Mouse (Mus musculus): ENCODE data around the gene Pde7b.

Pde7b gene

DNA sequence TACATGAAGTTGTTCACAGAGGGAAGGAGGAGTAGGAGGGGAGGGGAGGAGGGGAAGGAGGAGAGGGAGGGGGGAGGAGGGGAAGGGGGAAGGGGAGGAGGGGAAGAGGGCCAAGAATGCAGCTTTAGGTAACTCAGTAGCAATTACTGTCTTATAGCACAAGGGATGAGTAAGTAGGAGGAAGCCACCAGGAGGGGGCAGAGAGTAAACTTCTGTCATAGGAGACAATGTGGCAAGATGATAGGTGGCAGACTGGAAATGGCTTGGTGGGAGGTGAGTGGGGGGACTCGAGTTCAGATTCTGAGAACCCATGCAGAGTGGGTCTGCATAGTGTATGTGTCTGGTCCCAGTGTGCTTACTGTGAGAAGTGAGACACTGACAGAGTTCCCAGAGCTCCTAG lies 234.1 kb downstream of the Pde7b start:
- no peak for DNase-seq

DNA sequence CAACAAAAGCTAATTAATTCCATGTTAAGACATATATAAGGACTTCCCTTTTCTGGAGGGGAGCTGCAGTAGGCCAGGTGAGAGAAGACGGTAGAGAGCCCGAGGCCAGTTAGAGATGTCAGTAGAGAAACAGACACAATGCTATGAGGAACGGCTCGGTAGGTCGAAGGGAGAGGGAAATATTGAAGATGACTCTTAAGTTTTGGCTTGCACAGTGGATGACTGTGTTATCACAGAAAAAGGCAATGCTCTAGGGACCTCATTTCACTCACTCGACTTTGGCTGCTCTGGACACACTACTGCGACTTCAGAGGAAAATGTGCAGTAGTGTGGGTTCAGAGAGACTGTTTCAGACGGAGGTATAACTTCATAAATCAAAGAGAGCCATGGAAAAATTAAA lies 234.6 kb downstream of the Pde7b start:
- no peak for DNase-seq

DNA sequence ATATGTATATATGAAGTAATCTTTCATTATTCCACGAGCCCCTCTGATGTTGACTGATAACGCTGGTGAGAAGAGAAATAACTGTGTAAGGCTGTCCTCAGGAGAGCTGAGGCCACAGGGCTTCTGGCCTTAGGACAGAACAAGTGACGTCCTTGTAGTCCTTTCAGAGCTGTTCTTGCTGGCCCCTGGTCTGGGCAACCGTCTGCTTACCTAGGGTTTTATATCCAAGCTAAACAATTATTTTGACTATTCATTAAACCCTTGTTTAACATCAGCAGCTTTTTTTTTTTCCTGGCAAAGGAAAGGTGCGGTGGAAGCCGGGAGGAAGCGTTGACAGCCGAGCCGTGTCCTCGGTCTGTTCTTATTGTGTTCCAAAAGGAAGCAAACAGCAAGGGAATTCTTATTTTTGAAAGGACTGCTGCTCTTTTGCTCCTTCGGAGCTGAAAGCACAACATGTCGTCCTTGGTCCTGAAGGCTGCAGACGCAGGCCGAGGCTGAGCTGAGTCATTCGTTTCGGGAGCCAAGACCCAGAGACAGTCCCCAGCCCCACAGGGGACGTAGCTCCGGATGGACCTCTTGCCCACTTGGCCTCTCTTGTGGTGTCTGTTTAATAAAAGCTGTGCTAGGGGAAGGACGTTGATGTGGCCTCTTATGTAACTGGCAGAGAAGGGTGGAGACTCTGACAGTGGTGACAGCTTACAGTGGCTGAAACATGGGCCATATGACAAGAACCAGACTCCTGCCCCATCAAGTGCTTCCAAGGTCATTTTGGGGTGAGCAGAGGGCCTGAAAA lies 238.2 kb downstream of the Pde7b start:
- no peak for DNase-seq

DNA sequence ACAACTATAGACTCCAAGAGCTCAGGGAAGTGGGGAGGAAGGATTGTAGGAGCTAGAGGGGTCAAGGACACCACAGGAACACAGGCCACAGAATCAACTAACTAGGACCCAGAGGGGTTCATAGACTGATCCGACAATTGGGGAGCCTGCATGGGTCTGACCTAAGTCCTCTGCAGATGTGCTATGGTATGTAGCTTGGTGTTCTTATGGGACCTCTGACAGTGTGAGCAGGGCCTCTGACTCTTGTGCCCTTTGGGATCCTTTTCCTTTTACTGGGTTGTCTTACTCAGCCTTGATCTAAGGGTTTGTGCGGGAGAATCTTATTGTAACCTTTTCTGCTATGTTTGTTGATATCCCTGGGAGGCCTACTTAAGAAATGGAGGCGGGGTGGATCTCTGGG lies 239.1 kb downstream of the Pde7b start:
- no peak for DNase-seq

DNA sequence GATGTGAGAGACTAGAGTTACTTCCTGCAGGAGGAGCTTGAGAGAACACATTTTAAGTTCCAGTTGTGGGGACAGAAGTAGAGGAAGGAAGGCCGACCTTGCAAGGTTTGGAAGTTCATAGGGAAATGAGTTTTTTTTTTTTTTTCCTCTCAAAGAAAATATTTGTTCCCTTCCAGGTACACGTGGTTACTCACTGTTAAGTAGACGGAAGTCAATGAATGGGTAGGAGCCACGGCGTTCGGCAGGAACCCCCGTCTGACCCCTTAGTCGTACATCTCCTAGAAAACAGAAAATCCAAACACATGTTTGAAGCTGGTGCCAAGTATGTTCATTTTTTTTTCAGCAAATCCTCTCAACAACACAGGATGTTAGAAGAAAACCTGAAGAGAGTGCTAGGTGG lies 245.4 kb downstream of the Pde7b start:
- no peak for DNase-seq

DNA sequence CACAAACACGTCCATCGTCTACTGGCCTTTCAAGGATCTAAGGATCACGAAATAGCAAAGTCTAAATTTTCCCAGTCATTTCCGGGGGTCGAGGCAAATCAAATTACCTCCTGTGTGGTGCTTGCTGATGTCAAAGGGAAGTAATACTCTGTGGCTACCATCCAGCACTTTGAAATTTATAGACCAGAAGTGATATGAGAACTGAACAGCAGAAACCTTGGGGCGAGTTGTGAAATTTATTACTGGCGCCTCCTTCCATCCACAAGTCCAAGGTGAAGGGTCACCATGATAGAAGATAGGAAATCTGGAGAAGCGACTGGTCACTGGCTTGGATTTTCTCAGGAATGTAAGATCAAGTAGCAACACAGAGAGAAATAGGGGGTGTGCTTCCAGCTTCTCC lies 246.4 kb downstream of the Pde7b start:
- no peak for DNase-seq

DNA sequence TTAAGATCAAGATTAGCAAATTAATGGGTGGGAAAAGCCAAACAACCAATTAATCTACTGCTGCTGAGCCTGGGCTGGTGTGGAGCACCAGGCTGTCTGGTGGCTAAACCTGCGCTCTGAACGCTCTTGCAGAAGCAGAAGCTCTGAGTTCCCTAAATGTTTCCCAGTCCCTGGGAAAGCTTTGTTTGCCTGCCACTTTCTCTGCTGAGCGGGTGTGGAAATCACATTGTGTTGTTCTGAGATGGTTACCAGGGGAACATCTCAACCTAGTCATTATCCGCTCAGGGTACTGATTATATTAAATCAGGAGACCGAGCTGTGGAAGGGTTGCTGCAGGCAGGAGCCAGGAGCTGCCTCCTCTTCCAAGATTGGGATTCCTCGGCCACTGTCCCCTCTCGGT lies 250.0 kb downstream of the Pde7b start:
- DNase-seq: no peak

DNA sequence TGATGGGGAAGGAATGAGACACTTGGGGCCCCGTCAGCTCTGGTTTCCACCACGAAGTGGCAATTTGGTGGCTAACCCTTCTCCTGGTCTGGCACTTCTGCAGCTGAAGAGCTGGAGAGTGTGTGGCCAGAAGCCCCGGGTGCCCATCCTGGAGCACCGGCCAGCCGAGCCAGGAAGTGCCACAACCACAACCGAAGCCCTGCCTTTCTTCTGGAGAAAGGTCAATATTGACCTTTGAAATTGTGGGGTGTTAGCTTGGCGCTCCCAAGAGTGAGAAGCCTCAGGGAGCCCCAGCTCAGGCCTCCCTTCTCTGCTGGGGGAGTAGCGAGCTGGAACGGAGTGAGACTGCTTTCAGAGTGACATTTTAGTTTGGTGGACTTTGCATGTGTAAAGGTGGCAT lies 250.8 kb downstream of the Pde7b start:
- DNase-seq: no peak

DNA sequence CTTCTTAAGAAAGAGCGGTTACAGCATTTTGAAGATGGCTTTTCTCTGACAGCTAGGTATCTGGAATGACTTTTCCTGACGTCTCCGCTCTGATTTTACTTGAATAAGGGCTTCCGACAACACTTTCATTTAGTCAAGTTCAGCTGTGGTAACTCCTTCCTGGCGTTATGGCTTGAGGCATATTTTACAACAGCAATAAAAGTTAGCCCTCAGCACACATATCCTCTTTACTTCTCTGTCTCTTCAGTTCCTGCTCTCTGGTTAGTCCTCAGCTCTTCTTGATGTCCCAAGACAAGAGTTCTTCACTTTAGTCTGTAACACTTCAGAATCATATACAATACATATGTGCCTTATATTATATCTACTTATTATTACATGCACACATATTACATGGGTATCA lies 251.4 kb downstream of the Pde7b start:
- DNase-seq: no peak

DNA sequence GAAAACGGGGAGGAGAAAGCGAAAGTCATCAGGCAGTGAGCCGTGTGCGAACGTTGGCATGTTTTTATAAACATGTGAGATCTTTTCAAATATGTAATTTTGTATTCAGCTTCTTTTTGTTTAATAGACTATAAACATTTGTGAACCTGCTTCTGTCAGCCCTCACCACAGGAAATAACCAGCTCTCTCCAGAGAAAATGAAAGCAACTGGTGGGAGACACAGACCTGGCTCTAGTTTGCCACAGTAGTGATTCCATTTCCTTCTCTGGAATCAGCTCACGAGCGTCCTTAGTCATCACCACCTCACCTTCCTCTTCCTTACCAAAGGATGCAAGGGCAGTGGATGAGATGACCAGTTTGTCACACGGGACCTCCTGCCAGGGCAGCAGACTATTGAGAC lies 252.9 kb downstream of the Pde7b start:
- DNase-seq: no peak

DNA sequence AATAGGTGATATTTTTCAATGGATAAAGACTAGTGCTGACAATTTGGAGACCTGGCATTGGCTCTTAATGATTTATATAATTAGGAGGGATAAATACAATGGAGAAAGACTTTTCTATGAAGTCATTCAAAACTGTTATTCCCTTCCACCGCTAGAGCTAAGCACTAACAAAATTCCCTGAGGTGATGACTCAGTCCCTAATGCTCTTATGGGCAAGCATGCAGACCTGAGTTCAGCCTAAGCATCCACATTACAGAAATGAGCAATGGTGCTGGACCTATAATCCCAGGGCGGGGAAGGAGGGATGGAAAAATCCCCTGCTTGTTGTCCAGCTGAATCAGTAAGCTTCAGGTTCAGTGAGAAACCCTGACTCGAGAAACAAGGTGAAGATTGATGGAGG lies 260.2 kb downstream of the Pde7b start:
- DNase-seq: no peak

DNA sequence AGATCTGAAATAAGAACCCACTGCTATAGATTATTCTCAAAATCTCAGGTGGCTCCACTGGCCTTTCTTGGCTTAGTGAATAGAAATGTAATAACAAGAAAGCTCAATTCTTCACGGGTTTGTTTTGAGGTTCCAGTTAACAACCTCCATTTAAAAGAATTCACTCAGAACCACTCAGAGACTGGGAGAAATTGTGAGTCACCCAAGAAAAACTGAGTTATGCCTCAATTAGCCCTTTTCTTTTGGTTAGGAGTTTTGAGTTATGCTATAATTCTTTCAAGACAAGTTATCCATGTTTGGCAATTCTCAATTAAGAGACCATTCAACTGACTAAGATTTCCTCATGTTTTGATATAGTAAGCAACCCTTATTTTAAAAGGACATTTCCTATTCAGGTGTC lies 260.9 kb downstream of the Pde7b start:
- no peak for DNase-seq

DNA sequence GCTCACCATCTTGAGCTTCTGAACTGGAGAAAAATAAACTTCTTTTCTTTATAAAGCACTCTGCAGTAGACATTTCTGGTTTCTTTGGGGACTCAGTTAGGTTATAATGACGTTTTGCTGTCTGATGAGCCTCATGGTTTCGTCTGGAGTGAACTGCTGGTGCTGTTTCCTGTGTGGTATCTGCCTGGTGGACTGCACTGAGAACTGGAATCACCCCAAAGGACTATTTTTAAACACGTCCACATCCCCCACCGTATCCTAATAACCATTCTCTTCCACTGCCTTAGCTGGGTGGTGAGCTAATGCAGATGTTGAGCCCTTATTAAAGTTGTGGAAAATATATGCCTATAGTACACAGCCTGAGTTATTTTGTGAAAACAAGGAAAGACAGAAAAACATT lies 262.3 kb downstream of the Pde7b start:
- DNase-seq: no peak

DNA sequence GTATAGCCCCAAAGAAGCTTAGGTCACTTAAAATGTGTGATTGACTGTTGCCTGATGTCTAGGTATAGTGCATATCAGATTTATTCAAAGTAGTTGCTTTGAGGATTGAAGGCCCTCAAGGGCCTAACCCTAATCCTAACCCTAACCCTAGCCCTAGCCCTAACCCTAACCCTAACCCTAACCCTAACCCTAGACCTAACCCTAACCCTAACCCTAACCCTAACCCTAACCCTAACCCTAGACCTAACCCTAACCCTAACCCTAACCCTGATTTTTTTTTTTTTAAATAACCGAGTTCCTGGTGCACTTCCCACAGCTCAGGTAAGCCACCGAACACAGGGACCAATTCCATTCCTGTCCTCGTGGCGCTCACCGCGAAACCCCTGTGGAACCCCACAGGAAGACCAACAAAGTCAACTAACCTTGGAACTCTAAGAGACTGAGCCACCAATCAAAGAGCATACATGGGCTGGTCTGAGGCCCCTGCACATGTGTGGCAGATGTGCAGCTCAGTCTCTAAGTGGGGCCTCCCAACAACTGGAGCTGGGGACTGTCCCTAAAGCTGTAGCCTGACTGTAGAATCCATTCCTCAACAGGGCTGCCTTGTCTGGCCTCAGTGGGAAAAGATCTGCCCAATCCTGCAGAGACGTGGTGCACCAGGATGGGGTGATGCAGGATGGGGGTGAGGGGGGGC lies 265.1 kb downstream of the Pde7b start:
- DNase-seq: no peak

DNA sequence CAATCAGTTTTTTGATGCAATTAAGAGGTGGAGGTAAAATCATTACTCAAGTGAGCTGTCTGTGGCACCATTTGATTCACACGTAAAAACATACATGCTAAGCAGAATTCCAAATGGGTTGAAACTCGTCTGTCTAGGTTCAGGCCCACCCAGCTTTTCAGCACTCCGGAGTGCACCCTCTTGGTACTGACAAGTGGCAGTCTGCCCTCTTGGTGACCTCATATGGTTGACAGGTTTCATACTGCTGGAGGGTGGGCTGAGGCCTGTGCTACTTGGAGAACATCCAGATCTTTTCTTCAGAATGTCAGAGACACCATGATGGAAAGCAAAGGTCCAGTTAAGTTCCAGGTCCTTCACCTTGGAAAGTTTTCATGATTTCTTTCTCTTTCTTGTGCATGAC lies 265.7 kb downstream of the Pde7b start:
- no peak for DNase-seq

DNA sequence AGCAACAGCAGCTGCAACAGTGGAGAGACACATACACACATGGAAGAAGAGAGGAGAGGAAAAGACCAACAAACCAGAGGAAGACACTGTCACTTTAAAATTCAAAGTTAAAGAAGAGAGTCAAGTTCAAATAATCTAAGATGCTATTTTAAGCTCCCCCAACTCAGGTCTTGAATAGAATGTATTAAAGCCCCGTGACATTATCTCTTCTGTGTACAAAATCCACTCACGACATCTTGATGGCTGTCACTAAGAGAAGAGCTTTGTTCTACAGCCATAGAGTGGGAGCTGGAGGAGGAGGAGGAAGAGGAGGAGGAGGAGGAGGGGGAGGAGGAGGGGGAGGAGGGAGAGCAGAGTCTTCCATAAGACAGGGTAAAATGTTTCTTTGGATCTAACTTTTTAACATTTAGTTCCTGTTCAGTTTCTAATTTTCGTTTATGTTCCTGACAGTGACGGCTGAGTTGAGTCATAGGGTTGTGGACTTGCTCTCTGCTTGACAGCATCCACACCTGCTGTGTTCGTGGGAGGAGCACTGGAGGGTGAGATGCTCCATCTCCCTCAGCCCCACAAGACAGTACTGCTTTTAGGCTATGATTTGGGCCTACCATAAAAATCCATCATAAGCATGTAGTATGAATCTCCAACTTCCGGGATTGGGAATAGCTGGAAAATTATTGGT lies 270.4 kb downstream of the Pde7b start:
- no peak for DNase-seq

DNA sequence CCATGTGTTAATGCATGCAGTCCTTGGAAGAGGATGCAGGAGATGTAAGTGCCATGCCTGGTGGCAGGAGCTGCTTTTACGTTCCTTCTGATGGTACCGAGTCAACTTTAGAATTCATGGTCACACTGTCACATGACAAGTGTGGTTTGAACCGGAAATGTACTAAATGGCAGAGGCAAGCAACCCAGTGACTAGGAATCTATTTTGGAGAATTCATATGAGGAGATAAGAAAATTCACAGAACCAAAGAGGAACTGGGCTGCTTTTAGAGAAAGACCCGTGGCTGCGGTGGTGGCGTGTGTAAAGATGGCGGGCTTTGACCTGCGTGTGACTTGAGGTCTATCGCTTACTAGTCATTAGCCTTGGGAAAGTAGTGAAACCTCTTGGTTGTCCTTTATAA lies 287.4 kb downstream of the Pde7b start:
- DNase-seq: no peak

DNA sequence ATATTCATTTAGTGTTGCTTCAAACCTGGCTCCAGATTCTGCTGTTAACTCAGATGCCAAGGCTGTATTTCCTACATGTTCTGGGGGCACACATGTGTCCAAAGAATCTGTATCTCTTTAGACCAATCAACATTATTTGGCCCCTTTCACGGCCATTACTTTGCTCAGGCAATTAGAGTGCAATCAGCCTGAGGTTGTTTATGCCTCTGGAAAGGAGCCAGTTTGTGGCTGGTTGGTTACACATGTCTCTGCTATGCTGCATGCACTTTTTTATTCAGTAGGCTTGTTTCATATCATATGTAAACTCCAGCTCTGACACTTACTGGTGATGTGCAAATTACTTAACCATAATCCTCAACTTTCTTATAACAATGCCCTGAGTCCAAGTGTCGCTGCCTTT lies 287.9 kb downstream of the Pde7b start:
- no peak for DNase-seq

DNA sequence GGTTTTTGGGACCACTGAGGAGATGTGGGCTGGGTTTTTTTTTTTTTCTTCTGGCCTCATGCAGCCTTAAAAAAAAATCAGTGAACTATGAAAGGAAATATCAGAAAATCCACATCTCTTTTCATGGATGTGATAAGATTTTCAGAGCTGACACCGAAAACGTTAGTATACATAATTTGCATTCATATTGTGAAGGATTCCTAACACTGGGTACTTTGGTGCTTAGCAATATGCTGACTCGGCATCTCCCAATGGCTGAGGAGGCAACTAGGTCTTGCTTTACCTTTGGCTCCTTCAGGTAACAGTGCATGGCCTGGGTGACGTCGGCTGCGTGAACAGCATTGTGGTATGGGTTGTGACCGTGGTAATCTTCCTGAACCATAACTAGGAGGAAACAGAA lies 289.0 kb downstream of the Pde7b start:
- DNase-seq: no peak

DNA sequence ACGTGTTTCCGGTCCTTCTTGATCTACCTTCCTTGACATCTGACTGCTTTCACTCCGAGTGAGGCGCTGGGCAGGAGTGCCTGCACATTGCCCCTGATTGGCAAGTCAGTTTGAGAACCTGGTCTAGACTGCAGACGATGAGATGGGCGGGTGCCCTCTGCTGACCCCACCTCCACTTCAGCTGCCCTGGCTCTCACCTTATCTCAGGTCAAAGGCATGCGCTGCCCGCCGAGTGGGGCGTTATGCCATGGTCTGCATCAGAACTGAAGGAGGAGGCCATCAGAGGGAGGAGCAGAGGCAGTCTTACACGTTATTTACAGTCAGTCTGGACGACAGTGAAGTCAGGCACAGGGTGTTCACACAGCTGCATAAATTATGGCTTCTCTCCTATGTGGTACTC lies 293.5 kb downstream of the Pde7b start:
- DNase-seq: no peak

DNA sequence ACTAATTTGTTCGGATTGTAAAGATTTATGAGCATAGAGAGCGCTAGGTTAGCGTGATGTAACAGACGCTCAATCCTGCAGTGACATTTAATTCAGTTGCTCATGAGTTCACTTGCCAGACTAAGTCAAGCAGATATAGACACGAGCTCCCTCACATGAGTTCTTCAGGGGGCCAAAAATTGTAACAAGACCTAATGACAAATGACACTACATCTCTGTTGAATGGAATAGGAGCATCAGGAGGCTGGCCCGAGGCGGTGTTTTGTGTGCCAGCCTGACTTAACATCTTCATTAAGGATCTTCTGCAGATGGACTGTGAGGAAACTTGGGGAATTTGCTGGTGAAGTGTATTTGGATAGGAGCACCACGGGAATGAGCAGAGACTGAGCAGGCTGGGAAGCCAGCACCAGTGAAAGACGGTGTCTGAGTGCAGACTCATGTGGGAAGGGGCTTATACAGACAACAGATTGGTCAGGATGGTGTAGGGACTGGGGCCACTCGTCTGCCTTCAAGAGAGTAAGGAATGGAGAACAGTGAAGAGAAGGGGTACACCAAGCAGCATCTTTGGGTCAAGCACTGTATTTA lies 303.5 kb downstream of the Pde7b start:
- no peak for DNase-seq

DNA sequence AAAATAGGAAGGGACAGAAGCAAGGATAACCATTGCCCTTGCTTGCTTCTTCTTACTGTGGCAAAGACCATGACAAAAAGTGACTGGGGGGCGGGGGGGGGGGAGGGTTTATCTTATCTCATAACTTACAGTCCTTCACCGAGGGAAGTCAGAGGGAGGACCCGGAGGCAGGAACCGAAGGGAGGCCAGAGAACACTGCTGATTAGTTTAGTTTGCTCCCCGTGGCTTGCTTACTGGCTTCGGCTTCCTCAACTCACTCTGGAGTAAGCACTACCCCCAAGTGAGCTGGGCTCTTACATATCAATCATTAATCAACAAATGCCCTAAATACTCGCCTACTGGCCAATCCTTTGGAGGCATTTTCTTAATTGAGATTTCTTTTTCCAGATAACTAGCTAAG lies 304.6 kb downstream of the Pde7b start:
- DNase-seq: no peak

DNA sequence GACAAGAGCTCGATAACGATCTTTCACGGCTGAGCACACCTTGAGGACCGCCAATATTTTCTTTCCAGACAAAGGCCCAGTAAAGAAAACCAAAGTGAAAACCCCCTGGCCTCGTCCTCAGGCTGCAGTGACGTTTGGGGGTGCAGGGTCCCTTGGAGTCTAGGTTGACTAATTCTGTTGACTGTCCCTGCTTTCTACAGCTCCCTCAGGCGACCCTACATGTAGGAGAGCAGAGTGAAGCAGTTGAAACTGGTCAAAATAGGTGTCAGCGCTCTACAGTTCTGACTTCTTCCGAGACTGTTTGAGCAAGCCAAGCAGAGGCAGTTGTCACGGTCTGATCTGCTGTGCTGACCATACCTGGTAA lies 306.0 kb downstream of the Pde7b start:
- DNase-seq: no peak

Data from cerebellum, adult 8-10 months (tissue).